Mouse (Mus musculus): ENCODE measurements around the gene Gde1.

The Gde1 gene

GRCm38 (mm10) chr7:118706051-118706450 is 473 bp upstream of the Gde1 start:
- DNase-seq, result no peak

GRCm38 (mm10) chr7:118704001-118704850 is 1.4 kb downstream of the Gde1 start:
- DNase-seq, result no peak

- no peak for DNase-seq
Measured at GRCm38 (mm10) chr7:118703144-118703561, 2.4 kb downstream of the Gde1 start.

GRCm38 (mm10) chr7:118698882-118699281 is 6.7 kb downstream of the Gde1 start:
- DNase-seq, result no peak

- DNase-seq, result no peak
Measured at GRCm38 (mm10) chr7:118697168-118697567, 8.4 kb downstream of the Gde1 start.

- no peak for DNase-seq
Measured at GRCm38 (mm10) chr7:118696146-118696545, 9.4 kb downstream of the Gde1 start.

- DNase-seq, result no peak
Measured at GRCm38 (mm10) chr7:118691287-118691686, 14.3 kb downstream of the Gde1 start.

GRCm38 (mm10) chr7:118689088-118689487 is 16.5 kb downstream of the Gde1 start:
- DNase-seq, result no peak

GRCm38 (mm10) chr7:118688199-118688598 is 17.4 kb downstream of the Gde1 start:
- peak; percentile 64 for DNase-seq

GRCm38 (mm10) chr7:118676826-118677225 is 28.8 kb downstream of the Gde1 start:
- no peak for DNase-seq

GRCm38 (mm10) chr7:118670142-118670541 is 35.4 kb downstream of the Gde1 start:
- no peak for DNase-seq

GRCm38 (mm10) chr7:118667773-118668172 is 37.8 kb downstream of the Gde1 start:
- no peak for DNase-seq

- DNase-seq, result no peak
Measured at GRCm38 (mm10) chr7:118656730-118657129, 48.8 kb downstream of the Gde1 start.

GRCm38 (mm10) chr7:118652572-118653295 is 52.8 kb downstream of the Gde1 start:
- DNase-seq, result no peak

- DNase-seq, result no peak
Measured at GRCm38 (mm10) chr7:118650891-118651290, 54.7 kb downstream of the Gde1 start.

GRCm38 (mm10) chr7:118650119-118650518 is 55.5 kb downstream of the Gde1 start:
- no peak for DNase-seq

GRCm38 (mm10) chr7:118649328-118649727 is 56.2 kb downstream of the Gde1 start:
- DNase-seq, result no peak

GRCm38 (mm10) chr7:118646237-118646636 is 59.3 kb downstream of the Gde1 start:
- no peak for DNase-seq

All from thymus, postnatal 25 days (tissue).